ENCODE assay signal across 22 mouse cellular contexts in the genomic region with DNA sequence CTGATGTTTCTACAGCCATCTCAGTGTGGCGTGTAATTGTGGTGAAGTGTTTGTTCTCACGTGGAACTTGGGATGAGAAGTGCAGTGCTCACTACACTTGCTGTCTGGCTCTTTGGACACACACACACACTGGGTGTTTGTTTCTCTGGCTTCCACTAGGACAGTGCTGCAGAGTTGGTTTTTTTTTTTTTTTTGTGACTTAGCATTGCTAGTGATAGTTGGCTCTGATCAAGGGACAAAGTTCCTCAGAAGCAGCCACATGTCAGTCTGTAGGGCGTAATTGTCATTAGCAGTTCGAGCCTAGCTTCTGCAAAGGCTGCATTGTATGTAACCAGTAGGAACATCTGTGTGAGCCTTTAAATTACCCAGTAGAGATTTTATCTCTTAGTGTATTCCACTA.
"Had no signal": no experiment of that assay in that cellular context is flagged by ENCODE, and none has a peak within 500 bp of the region (broad histone marks: within the 10 kb centered on the region; RNA-seq: fewer than 3 reads in every experiment).

No protein-coding gene starts in this region.

- ATAC-seq: liver, postnatal 0 days; lung, postnatal 0 days had no signal

- H3K36me3 ChIP-seq: limb, embryonic 10.5 days; limb, embryonic 13.5 days; midbrain, embryonic 10.5 days; neural tube, embryonic 12.5 days; neural tube, embryonic 15.5 days had no signal

- H3K27me3 ChIP-seq: neural tube, embryonic 12.5 days; neural tube, embryonic 15.5 days had no signal

- H3K27ac ChIP-seq: layer of hippocampus, adult 2 months; limb, embryonic 10.5 days; limb, embryonic 13.5 days; liver, embryonic 14.5 days; macrophage; midbrain, embryonic 10.5 days; neural tube, embryonic 12.5 days; neural tube, embryonic 15.5 days had no signal

- DNase-seq: kidney, adult 18-20 months; kidney, adult 9 months; kidney, postnatal 25 days; layer of hippocampus, adult 9-11 months; liver, postnatal 0 days; lung, embryonic 14.5 days; midbrain, embryonic 14.5 days; right cerebral cortex, adult 18-20 months; right cerebral cortex, postnatal 25 days; thymus, adult 18-20 months; thymus, postnatal 36 days had no signal

- H3K9me3 ChIP-seq: limb, embryonic 10.5 days; limb, embryonic 13.5 days; megakaryocyte, embryonic 14.5 days; midbrain, embryonic 10.5 days; neural tube, embryonic 12.5 days; neural tube, embryonic 15.5 days had no signal

- H3K4me2 ChIP-seq: limb, embryonic 13.5 days; liver, embryonic 11.5 days; lung, embryonic 14.5 days; neural tube, embryonic 12.5 days; neural tube, embryonic 15.5 days had no signal

- H3K9ac ChIP-seq: limb, embryonic 13.5 days; liver, embryonic 14.5 days; liver, postnatal 0 days; lung, embryonic 14.5 days; neural tube, embryonic 12.5 days; neural tube, embryonic 15.5 days had no signal

- H3K4me3 ChIP-seq: layer of hippocampus, adult 2 months; limb, embryonic 10.5 days; limb, embryonic 13.5 days; megakaryocyte, embryonic 14.5 days; midbrain, embryonic 10.5 days; neural tube, embryonic 12.5 days; neural tube, embryonic 15.5 days had no signal
